Mouse (Mus musculus) left cerebral cortex, postnatal 10 days (tissue): Measurements from ENCODE around the gene Clec2g. TPM values are rescaled to one million over a fixed set of nuclear protein-coding genes. Genes with fewer than 3 reads are reported as not detected.
"Not testable (repeated sequence)": the region's sequence is repeated elsewhere in the genome, so short reads cannot be mapped to it uniquely, and the experiment has no call there.

Experiments used
- DNase-seq, 2 experiments: peaks; one replicate each; pipeline ENCODE4 v3.0.0; 2021 to 2022; ENCODE audit warnings: low spot score in 2 of 2, mixed read lengths in 1 of 2; ENCODE audit errors: extremely low spot score in 1 of 2
- intact Hi-C: fragments of 180-260 bp; cut with DNase I; formaldehyde crosslinking; loops from one replicate; pipeline ENCODE4 v1.15.1; 2025
- microRNA-seq: library from miRNA; unstranded; fragments of <30 nt; microRNA quantifications from one replicate; pipeline ENCODE4 v1.2.0, GENCODE M21; 2022
- total RNA-seq, 2 experiments: library from RNA; stranded (reverse); gene quantifications; 2 replicates each; pipeline ENCODE4 v1.2.3; 2021

Gene Clec2g
- total RNA-seq, 2 experiments from 2014 or later = not detected

DNA sequence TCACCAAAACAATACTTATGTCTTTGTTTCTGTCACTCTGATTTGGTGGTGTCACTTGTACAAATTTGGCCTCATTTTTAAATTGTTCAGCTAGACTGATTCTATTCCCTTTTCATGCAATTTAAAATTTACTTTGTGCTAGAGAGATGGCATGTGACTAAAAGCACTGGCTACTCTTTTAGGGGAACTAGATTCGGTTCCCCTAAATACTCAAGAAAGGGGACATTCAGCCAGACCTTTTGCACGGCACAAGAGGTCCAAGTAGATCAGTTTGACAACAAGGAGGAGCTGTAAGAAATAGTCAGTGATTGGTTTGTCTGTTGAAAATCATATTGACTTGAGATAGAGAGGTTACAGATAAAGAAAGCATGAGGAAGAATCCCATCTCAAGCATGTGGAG lies 67.2 kb downstream of the Clec2g start:
- intact Hi-C loops = no loop called here
- DNase-seq = no peak

- no peak for DNase-seq
- intact Hi-C loops = no loop called here
Observed at GRCm38 (mm10) chr6:129008552-129008951, 74.4 kb downstream of the Clec2g start.

GRCm38 (mm10) chr6:129009846-129010504 lies 75.8 kb downstream of the Clec2g start:
- DNase-seq, intact Hi-C loops: not testable (repeated sequence)

GRCm38 (mm10) chr6:129010505-129010873 lies 76.3 kb downstream of the Clec2g start:
- no peak for DNase-seq
- intact Hi-C loops = no loop called here

DNA sequence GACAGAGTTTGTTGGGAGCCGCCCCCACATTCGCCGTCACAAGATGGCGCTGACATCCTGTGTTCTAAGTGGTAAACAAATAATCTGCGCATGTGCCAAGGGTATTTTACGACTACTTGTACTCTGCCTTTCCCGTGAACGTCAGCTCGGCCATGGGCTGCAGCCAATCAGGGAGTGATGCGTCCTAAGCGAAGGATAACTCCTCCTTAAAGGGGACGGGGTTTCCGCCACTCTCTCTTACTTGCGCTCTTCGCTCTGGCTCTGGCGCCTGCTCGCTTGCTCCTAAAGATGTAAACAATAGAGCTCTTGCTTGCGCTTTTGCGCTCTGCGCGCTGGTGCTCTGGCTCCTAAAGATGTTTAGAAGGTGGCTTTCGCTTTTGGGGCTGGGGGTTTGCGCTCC lies 77.8 kb downstream of the Clec2g start:
- DNase-seq, intact Hi-C loops: not testable (repeated sequence)

- intact Hi-C loops = no loop called here
- DNase-seq = no peak
Observed at GRCm38 (mm10) chr6:129012966-129013365, 78.8 kb downstream of the Clec2g start.

GRCm38 (mm10) chr6:129013762-129014276 lies 79.6 kb downstream of the Clec2g start:
- no peak for DNase-seq
- intact Hi-C loops = no loop called here

DNA sequence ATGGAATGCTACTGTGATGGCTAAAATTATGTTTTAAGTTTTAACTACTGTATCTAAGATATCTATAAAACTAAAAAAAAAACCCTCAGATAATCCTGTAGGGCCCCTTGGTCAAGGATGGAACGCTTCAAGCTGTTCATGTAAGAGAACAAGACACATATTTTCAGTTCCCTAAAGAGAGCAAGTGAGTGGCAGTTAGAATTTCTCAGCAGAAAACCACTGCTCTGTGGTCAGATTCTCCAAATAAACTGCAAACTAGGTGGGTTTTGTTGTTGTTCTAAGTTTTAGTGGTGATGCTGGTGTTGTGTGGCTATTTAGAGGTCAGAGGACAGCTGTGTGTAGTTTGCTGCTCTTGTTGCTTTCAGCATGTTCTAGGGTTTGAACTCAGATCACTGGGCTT lies 80.2 kb downstream of the Clec2g start:
- DNase-seq = no peak
- intact Hi-C loops = no loop called here

DNA sequence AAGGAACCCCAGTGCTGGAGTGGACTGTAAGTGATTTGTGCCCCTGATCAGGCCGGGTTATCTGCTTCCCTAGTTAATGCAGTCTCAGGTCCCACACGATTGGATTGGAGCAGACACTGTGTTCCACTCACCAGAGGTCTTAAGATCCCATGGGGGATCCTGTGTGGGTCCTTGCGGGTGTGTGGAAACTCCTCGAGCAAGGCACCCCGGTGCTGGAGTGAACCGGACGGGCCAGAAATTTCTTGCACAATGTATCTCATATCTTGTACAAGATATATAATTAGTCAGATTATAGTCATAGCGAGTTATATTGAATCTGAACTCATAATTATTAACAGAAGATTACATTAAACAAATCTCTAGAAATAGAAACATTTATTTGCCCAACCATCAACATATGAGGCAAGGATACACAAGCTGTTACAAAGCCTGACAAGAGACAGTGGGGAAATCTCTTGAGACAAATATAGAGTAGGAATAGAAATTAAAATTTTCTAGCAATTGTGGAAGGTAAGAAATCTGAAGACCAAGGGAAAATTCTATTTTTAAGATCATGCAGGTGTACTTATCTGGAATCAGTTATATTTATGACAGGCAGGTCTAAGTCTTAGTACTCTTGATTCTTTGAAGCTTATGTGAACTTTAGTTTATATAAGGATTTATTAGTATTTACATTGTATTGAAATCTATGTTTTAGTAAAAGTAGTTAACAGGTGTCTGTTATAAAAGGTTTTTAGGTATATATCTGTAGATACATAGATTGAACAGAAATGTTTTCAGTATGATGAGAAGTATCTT lies 93.5 kb downstream of the Clec2g start:
- intact Hi-C loops = no loop called here
- DNase-seq = no peak

GRCm38 (mm10) chr6:129030175-129030824 lies 96.1 kb downstream of the Clec2g start:
- intact Hi-C loops = no loop called here
- no peak for DNase-seq

DNA sequence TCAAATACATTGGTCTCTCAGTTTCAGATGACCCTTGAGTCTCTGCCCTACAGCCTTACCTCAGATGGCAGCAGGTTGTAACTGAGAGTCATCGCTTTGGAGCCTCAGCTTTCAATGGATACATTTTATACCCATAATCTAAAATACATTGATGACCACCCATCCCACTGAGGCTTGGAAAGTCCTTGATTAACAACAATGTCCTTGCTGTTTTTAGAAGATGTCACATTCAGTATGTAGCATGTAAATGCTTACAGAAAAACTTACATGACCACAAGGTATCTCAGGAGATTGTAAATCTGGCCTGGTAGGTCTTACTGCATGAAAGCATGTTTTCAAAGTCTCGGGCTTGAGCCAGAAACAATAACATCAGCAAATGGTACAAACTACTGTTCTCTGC lies 96.8 kb downstream of the Clec2g start:
- intact Hi-C loops = no loop called here
- DNase-seq = no peak

- DNase-seq = no peak
- intact Hi-C loops = no loop called here
Observed at GRCm38 (mm10) chr6:129033397-129033796, 99.2 kb downstream of the Clec2g start.

Small RNA genes within 50 kb of the gene (microRNA-seq; reads per million reads assigned to microRNA genes)
- not detected for gene Gm27336
- gene Mir7649 = not detected

Other genes starting within 250 kb of the Clec2g start
- 1 to 10 TPM in 1 of 2 experiments, under 1 TPM in 1; 0.90 to 1.7 TPM for gene Klrb1, start 211.3 kb upstream of the Clec2g start, total RNA-seq
- gene Klrb1c, start 145.2 kb upstream of the Clec2g start, total RNA-seq = not detected
- gene Gm44511, start 108.1 kb upstream of the Clec2g start, total RNA-seq = not detected
- gene Klrb1b, start 108.0 kb upstream of the Clec2g start, total RNA-seq = not detected
- not detected for gene Clec2i, start 46.8 kb upstream of the Clec2g start, total RNA-seq
- gene BC035044, start 43.3 kb upstream of the Clec2g start, total RNA-seq = 1 to 10 TPM; 1.5 to 1.7 TPM
- not detected for gene Klrb1f, start 111.5 kb downstream of the Clec2g start, total RNA-seq
- gene Clec2e, start 166.5 kb downstream of the Clec2g start, total RNA-seq = not detected
- gene Clec2d, start 246.2 kb downstream of the Clec2g start, total RNA-seq = 1 to 10 TPM; 4.9 to 6.3 TPM